Mouse (Mus musculus) heart, embryonic 14.5 days (tissue): Measurements from ENCODE around the gene Klf13. TPM values are rescaled to one million over a fixed set of nuclear protein-coding genes. Genes with fewer than 3 reads are reported as not detected.

ENCODE experiments used
- ATAC-seq: fragments of 200-750 bp; cut with Nextera tagmentation; 2 replicates; pipeline ENCODE4 v1.8.0; 2017; ENCODE audit warnings: low read depth, moderate TSS enrichment; ENCODE audit not compliant: insufficient number of reproducible peaks, insufficient read depth, low FRiP score
- H3K27ac ChIP-seq, 2 experiments: fragments of 200-500 bp in 1 of 2; fragments of 300-500 bp in 1 of 2; sonication (generic) in 1 of 2; replicated peaks in 1 of 2; 2 replicates each; pipeline ENCODE4 v1.5.1; 2012 to 2014; ENCODE audit warnings: low read depth in 2 of 2, low read length in 2 of 2, control low read depth in 1 of 2, mild to moderate bottlenecking in 1 of 2, mixed read lengths in 1 of 2; ENCODE audit not compliant: control insufficient read depth in 1 of 2, insufficient read depth in 1 of 2
- H3K27me3 ChIP-seq: fragments of 300-500 bp; sonication (generic); 2 replicates; pipeline ENCODE4 v1.6.1; 2014; ENCODE audit warnings: mild to moderate bottlenecking, low read length, control low read depth; ENCODE audit not compliant: control insufficient read depth, insufficient read depth
- H3K36me3 ChIP-seq: fragments of 300-500 bp; sonication (generic); 2 replicates; pipeline ENCODE4 v1.6.1; 2014; ENCODE audit warnings: mild to moderate bottlenecking, control low read depth, low read length, mixed read lengths; ENCODE audit not compliant: control insufficient read depth, insufficient read depth
- H3K4me1 ChIP-seq, 2 experiments: fragments of 200-500 bp in 1 of 2; fragments of 300-500 bp in 1 of 2; sonication (generic) in 1 of 2; 2 replicates each; pipeline ENCODE4 v1.6.1; 2012 to 2014; ENCODE audit warnings: low read length in 2 of 2, control low read depth in 1 of 2, mixed read lengths in 1 of 2; ENCODE audit not compliant: control insufficient read depth in 2 of 2, insufficient read depth in 2 of 2
- H3K4me2 ChIP-seq: fragments of 300-500 bp; sonication (generic); 2 replicates; pipeline ENCODE4 v1.6.1; 2014; ENCODE audit warnings: mild to moderate bottlenecking, low read length
- H3K4me3 ChIP-seq, 2 experiments: fragments of 200-500 bp in 1 of 2; fragments of 300-500 bp in 1 of 2; sonication (generic) in 1 of 2; 2 replicates each; pipeline ENCODE4 v1.5.1; 2012 to 2014; ENCODE audit warnings: low read length in 2 of 2, mild to moderate bottlenecking in 2 of 2, control low read depth in 1 of 2, low read depth in 1 of 2, moderate library complexity in 1 of 2; ENCODE audit not compliant: control insufficient read depth in 1 of 2, insufficient read depth in 1 of 2
- H3K9ac ChIP-seq: fragments of 300-500 bp; sonication (generic); 2 replicates; pipeline ENCODE4 v1.6.1; 2014; ENCODE audit warnings: mild to moderate bottlenecking, low read length
- H3K9me3 ChIP-seq: fragments of 300-500 bp; sonication (generic); 2 replicates; pipeline ENCODE4 v1.6.1; 2016; ENCODE audit warnings: low read length, control low read depth; ENCODE audit not compliant: control insufficient read depth
- WGBS: fragments of 180-500 bp; shearing (Covaris S2); extraction: QIAGEN DNeasy Blood & Tissue Kit; methylation state at CpG from one replicate; pipeline ENCODE4 v1.1.7; 2014; 5-methylcytosine and 5-hydroxymethylcytosine counted together
- polyA plus RNA-seq: library from polyadenylated mRNA; unstranded; fragments of >200 nt; fragmentation: Nextera tagmentation; extraction: Ambion mirVana; gene quantifications from 2 replicates; pipeline ENCODE4 v1.2.1, GENCODE M21; 2014

Gene Klf13
- polyA plus RNA-seq, 1 experiment from 2014 or later: 26.7 TPM

DNA sequence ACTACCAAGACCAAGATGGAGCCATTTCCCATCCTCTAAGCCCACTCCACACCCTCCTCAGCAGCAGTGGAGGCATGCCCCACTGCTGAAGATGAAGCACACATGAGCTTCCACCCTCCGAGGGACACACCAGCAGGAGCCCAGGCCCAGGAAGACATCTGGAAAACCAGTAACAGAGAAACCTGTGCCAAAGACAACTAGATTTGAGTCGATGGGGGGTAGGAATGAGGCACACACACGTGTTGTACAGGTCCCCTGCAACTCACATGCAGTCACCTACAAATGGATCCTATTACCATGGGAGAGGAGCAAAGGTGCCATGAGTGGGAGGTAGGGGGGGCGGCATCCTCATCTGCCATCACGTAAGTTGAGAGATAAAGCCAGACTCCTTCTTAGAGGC lies 28.5 kb downstream of the Klf13 start:
- no peak overlapping the region for H3K4me2 ChIP-seq
- WGBS: 47% methylated on average over 5 of the region's 5 CpGs
- no peaks in the 10 kb centered on the region for H3K36me3 ChIP-seq
- H3K9ac ChIP-seq: no peak overlapping the region
- no peak for ATAC-seq
- no peaks in the 10 kb centered on the region for H3K27me3 ChIP-seq
- no peak overlapping the region for H3K27ac ChIP-seq
- no peak overlapping the region for H3K4me3 ChIP-seq
- no peaks in the 10 kb centered on the region for H3K9me3 ChIP-seq
- H3K4me1 ChIP-seq: peaks cover 39 to 70% of the 10 kb centered on the region in 2 experiments

DNA sequence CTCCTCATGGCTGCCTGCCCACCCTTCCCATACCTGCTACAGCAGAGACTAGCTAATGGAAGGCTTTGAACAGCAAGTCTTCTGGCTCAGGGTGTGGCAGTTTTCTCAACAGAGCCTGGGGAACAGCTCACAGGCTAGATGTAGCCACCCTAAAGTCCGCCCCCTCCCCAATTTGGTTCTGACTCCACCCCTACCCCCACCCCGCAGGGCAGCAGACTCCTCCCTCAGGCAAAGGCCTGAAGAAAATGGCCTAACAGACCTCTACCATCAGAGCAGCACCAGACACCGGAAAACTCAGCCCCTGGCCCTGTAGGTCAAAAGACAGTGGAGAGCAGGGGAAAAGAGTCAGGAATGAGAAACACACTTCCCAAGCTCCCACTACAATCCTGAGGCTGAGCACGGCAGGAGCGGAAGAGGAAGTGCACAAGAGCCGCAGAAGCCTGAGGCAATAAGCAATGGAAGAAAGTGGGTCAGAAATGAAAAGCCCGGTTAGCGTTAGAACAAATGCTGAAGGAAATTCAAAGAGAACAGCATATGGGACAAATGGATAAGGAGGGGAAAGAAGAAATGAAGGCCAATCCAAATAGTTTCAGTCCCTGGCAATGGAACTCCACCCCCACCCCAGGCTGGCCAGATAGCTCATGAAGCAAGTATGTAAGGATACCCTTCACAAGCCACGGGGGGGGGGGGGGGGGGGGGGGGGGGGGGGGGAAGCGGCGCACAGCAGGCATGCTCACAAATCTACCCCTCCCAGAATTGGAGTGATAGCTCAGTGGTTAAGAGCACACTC lies 30.0 kb downstream of the Klf13 start:
- no peaks in the 10 kb centered on the region for H3K27me3 ChIP-seq
- H3K4me3 ChIP-seq: no peak overlapping the region
- H3K4me1 ChIP-seq: peaks cover 34 to 66% of the 10 kb centered on the region in 2 experiments
- H3K36me3 ChIP-seq: no peaks in the 10 kb centered on the region
- H3K9me3 ChIP-seq: no peaks in the 10 kb centered on the region
- WGBS: 22% methylated on average over 9 of the region's 11 CpGs
- H3K9ac ChIP-seq: peak overlapping the region; percentile 4
- H3K4me2 ChIP-seq: peak overlapping the region; percentile 30; the same call in 1 of the 2 replicates
- no peak for ATAC-seq
- H3K27ac ChIP-seq: peak overlapping the region; percentile 28 to 66

DNA sequence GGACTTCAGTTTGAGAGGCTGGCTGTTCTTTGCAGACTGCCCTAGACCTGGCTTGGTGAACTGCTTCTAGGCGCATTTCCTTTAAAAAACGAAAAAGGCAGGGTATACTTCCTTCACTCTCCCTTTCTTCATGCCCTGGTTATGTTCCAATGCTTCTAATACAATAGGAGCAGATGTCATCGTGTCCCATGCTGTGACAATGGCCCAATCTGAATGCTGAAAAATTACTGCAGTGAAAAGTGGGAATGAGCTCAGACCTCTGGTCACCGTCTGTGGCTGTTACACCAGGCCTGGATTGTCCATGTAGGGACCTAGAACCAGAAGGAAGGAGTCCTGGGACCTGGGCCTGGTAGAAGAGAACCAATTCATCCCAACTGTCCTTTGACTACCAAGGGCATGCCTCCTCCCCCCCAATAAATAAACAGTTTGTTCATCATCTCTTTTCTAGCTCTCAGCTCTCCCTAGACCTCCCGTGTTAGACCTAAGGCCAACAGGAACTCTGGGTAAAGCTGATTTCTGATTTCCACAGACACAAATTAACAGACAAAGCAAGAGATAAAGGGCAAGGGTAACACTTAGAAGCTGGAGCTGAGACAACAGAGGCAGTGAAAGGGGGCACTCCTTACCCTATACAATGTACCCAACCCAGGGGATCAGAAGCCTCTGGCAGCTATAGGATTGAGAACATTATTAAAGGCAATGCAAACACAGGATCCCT lies 30.8 kb downstream of the Klf13 start:
- H3K9ac ChIP-seq: peak overlapping the region; percentile 4; the same call in 1 of the 2 replicates
- H3K4me1 ChIP-seq: peaks cover 32 to 66% of the 10 kb centered on the region in 2 experiments
- H3K27me3 ChIP-seq: no peaks in the 10 kb centered on the region
- ATAC-seq: no peak
- H3K4me3 ChIP-seq: no peak overlapping the region
- H3K36me3 ChIP-seq: no peaks in the 10 kb centered on the region
- H3K4me2 ChIP-seq: no peak overlapping the region
- peak overlapping the region; percentile 28 to 66; a peak in 3 of 4 replicates for H3K27ac ChIP-seq
- no peaks in the 10 kb centered on the region for H3K9me3 ChIP-seq
- 74% methylated on average over 5 of the region's 5 CpGs for WGBS

DNA sequence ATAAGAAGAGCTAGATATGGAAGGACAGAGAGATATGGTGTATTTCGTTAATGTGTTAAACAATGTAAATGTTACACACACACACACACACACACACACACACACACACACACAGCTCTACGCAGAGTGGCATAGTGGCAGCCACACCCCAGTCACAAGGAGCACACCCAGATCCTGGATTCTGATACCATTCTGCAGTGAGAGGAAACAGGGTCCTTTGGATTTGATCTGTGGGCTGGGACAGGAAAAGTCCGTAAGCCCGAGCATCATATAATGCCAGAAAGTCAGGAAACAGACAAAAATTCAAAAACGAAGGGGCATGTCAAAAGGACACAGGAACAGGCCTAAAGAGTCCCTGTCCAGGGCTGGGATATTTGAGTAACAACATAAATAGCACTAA lies 33.1 kb downstream of the Klf13 start:
- ATAC-seq: no peak
- H3K27ac ChIP-seq: no peak overlapping the region; a peak in 1 of 4 replicates
- H3K36me3 ChIP-seq: no peaks in the 10 kb centered on the region
- H3K9ac ChIP-seq: no peak overlapping the region
- H3K4me2 ChIP-seq: no peak overlapping the region
- H3K27me3 ChIP-seq: no peaks in the 10 kb centered on the region
- peaks cover 15 to 44% of the 10 kb centered on the region in 2 experiments for H3K4me1 ChIP-seq
- no peak overlapping the region for H3K4me3 ChIP-seq
- no peaks in the 10 kb centered on the region for H3K9me3 ChIP-seq
- WGBS: 71% methylated on average over 5 of the region's 5 CpGs

DNA sequence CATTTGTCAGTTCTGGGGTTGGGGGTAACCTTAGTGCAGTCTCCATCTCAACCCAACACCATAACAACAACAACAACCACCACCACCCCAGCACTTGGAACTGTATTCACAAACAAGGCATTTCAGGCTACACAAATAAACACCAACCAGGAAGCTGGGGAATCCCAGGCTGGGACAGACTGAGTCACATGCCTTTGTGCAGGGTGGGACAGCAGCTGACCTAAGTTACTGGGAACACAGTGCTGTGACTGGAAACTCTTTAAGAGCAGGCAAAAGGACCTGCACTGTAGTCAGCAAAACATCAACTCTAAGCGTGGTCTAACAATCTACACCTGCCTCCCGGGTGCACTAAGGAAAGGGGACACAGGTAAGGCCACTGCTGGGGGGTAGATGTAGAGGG lies 33.5 kb downstream of the Klf13 start:
- H3K36me3 ChIP-seq: no peaks in the 10 kb centered on the region
- no peak overlapping the region for H3K4me2 ChIP-seq
- WGBS: 70% methylated on average over 2 of the region's 2 CpGs
- peaks cover 12 to 39% of the 10 kb centered on the region in 2 experiments for H3K4me1 ChIP-seq
- no peaks in the 10 kb centered on the region for H3K27me3 ChIP-seq
- H3K9ac ChIP-seq: no peak overlapping the region
- no peak for ATAC-seq
- H3K4me3 ChIP-seq: no peak overlapping the region
- H3K9me3 ChIP-seq: no peaks in the 10 kb centered on the region
- H3K27ac ChIP-seq: no peak overlapping the region

DNA sequence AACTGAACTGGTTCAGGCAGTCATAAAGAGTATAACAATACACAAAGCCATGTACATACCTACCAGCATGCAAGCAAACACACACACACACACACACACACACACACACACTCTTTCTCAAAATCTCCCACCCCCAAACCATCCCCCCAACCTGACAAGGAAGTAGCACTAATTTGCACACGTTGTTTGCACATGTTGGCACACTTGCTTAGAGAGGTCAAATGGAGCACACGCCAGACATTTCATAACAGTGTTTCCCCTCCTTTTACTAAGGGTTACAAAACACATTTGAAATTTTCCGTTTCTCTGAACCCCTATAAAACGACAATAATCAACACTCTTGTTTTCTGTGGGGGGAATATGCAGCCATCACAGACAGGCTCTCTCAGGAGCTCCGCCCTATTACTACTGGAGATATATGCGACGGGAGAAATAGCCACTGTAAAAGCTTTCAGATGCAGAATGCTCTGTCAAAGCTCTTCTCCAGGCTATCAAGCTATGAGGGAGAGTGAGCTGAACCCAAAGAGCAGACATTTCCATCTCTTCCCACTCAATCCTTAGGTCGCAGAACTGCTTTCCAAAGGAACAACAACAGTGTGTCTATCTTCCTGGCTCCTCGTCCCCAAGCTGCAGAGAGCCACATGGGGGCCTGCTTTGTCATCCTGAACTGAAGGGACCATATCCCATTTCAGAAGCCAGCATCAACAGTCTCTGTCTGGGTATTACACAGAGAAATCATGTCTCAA lies 34.9 kb downstream of the Klf13 start:
- Histone ChIP-seq H3K4me2 (no peak overlapping the region), H3K27me3 (no peaks in the 10 kb centered on the region), H3K36me3 (no peaks in the 10 kb centered on the region), H3K4me3 (no peak overlapping the region), H3K27ac (no peak overlapping the region), H3K9me3 (no peaks in the 10 kb centered on the region), H3K9ac (no peak overlapping the region), H3K4me1 (peaks cover 9 to 29% of the 10 kb centered on the region in 2 experiments)
- 67% methylated on average over 9 of the region's 9 CpGs for WGBS
- no peak for ATAC-seq

DNA sequence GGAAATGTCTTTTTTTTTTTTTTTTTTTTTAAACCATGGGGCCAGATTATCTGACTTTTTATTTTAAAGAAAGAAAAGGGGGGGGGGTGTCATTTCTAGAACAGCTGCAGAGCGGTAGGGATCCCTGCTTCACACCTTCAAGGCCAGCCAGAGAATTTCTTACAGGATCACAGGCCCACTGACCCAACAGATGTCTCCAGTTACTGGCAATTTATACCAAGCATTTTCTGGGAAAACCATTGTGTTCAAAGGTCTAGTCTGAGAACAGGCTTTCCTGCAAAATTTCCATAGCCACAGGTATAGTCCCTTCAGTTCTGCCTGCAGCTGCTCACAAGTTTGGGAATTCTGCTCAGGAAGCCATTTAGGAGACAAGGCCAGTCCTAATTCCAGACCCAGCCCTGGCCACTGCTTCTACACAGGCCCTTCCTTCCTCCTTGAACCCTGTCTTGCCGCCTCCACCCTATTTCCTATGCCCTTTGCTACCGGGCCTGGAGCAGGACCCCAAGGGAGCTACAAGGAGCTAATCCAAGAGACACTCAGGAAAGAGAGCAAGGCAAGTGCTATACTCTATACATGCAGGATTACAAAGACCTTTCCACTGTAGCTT lies 36.0 kb downstream of the Klf13 start:
- H3K4me2 ChIP-seq: no peak overlapping the region
- H3K27me3 ChIP-seq: no peaks in the 10 kb centered on the region
- no peaks in the 10 kb centered on the region for H3K36me3 ChIP-seq
- peaks cover 4 to 20% of the 10 kb centered on the region in 2 experiments for H3K4me1 ChIP-seq
- H3K4me3 ChIP-seq: no peak overlapping the region
- ATAC-seq: no peak
- 48% methylated on average over 3 of the region's 3 CpGs for WGBS
- H3K9ac ChIP-seq: no peak overlapping the region
- no peak overlapping the region for H3K27ac ChIP-seq
- no peaks in the 10 kb centered on the region for H3K9me3 ChIP-seq
